Mouse (Mus musculus) neutrophil, adult 5-6 weeks (primary cell): ENCODE results near the gene Nudt15. TPM values are rescaled to one million over a fixed set of nuclear protein-coding genes. Genes with fewer than 3 reads are reported as not detected.
A peak's percentile ranks its signal among the peaks of the same experiment; 100 is the strongest.

ENCODE experiments used
- ATAC-seq: fragments of 151-379, 151-347 bp; 2 replicates; pipeline ENCODE4 v1.8.0; 2017; ENCODE audit warnings: mild to moderate bottlenecking, moderate TSS enrichment; ENCODE audit not compliant: insufficient number of reproducible peaks, poor library complexity, low FRiP score, severe bottlenecking; ENCODE audit errors: extremely low read depth
- total RNA-seq: library from RNA; stranded (forward); fragments of 200-1000 nt; gene quantifications from 2 replicates; pipeline ENCODE4 v1.2.3, GENCODE M21; 2017

Nudt15 gene
- total RNA-seq, 1 experiment from 2014 or later: 8.3 TPM

- peak; percentile 98 for ATAC-seq
Measured at GRCm38 (mm10) chr14:73509765-73510423, 38.1 kb downstream of the Nudt15 start, which contains the start of gene Med4. TSS of gene Med4 (plus strand) at chr14:73510025.

GRCm38 (mm10) chr14:73508630-73509395 lies 39.2 kb downstream of the Nudt15 start:
- ATAC-seq: no peak

GRCm38 (mm10) chr14:73507702-73508376 lies 40.2 kb downstream of the Nudt15 start:
- no peak for ATAC-seq

- ATAC-seq: no peak
Measured at GRCm38 (mm10) chr14:73507200-73507599, 40.8 kb downstream of the Nudt15 start.

- ATAC-seq: no peak
Measured at GRCm38 (mm10) chr14:73506283-73506682, 41.8 kb downstream of the Nudt15 start.

- ATAC-seq: no peak
Measured at GRCm38 (mm10) chr14:73503237-73503933, 44.7 kb downstream of the Nudt15 start.

- no peak for ATAC-seq
Measured at GRCm38 (mm10) chr14:73502591-73503184, 45.4 kb downstream of the Nudt15 start.

GRCm38 (mm10) chr14:73501721-73502120 lies 46.3 kb downstream of the Nudt15 start:
- no peak for ATAC-seq

GRCm38 (mm10) chr14:73501283-73501682 lies 46.8 kb downstream of the Nudt15 start:
- ATAC-seq: no peak

- ATAC-seq: no peak
Measured at GRCm38 (mm10) chr14:73495753-73496152, 52.3 kb downstream of the Nudt15 start.

- ATAC-seq: no peak
Measured at GRCm38 (mm10) chr14:73494122-73494521, 53.9 kb downstream of the Nudt15 start.

- ATAC-seq: no peak
Measured at GRCm38 (mm10) chr14:73493356-73493755, 54.7 kb downstream of the Nudt15 start.

GRCm38 (mm10) chr14:73486641-73487040 lies 61.4 kb downstream of the Nudt15 start:
- ATAC-seq: no peak

GRCm38 (mm10) chr14:73484366-73485110 lies 63.5 kb downstream of the Nudt15 start:
- ATAC-seq: no peak

- no peak for ATAC-seq
Measured at GRCm38 (mm10) chr14:73483516-73484229, 64.4 kb downstream of the Nudt15 start.

GRCm38 (mm10) chr14:73479771-73480170 lies 68.3 kb downstream of the Nudt15 start:
- no peak for ATAC-seq

GRCm38 (mm10) chr14:73478321-73478720 lies 69.7 kb downstream of the Nudt15 start:
- no peak for ATAC-seq

GRCm38 (mm10) chr14:73477077-73477476 lies 71.0 kb downstream of the Nudt15 start:
- ATAC-seq: no peak
